Mouse (Mus musculus): ENCODE results near the gene Kdm1a. TPM values are rescaled to one million over a fixed set of nuclear protein-coding genes. Genes with fewer than 3 reads are reported as not detected.
A peak's percentile ranks its signal among the peaks of the same experiment; 100 is the strongest.

Kdm1a gene
- 46.5 and 46.9 TPM in 2 replicates for polyA plus RNA-seq (2015; fragmentation: Nextera tagmentation; extraction: Ambion mirVana)

- H3K9me3 ChIP-seq: no peaks in the 10 kb centered on the region
- under 1% methylated on average over 37 of the region's 45 CpGs for WGBS
Observed at GRCm38 (mm10) chr4:136602568-136602967, at the start of gene Kdm1a. Gene Kdm1a (minus strand): TSS chr4:136602723.

GRCm38 (mm10) chr4:136651882-136652527, 49.5 kb upstream of the Kdm1a start:
- H3K4me3 ChIP-seq: no peak overlapping the region
- no peaks in the 10 kb centered on the region for H3K9me3 ChIP-seq
- H3K9ac ChIP-seq: no peak overlapping the region
- H3K27ac ChIP-seq: no peak overlapping the region
- no peak overlapping the region for H3K4me2 ChIP-seq (replicated peaks)
- ATAC-seq (ENCODE audit: low FRiP score, low read depth): no peak
- H3K36me3 ChIP-seq: peaks cover 36% of the 10 kb centered on the region
- H3K4me1 ChIP-seq: peaks cover 19% of the 10 kb centered on the region
- H3K27me3 ChIP-seq: no peaks in the 10 kb centered on the region
- 74% methylated on average over 13 of the region's 13 CpGs for WGBS

More at GRCm38 (mm10) chr4:136602568-136602967, at the start of gene Kdm1a:
- H3K27me3 ChIP-seq: no peaks in the 10 kb centered on the region
- peak within 1 kb of the TSS; percentile 69 for H3K4me2 ChIP-seq (replicated peaks)
- ATAC-seq (ENCODE audit: low FRiP score, low read depth): peak; percentile 82
- peak within 1 kb of the TSS; percentile 100 for H3K9ac ChIP-seq
- peaks cover 13% of the 10 kb centered on the region for H3K4me1 ChIP-seq
- peak within 1 kb of the TSS; percentile 98 for H3K4me3 ChIP-seq
- no peaks in the 10 kb centered on the region; the same call in 1 of the 2 replicates for H3K36me3 ChIP-seq
- H3K27ac ChIP-seq: peak within 1 kb of the TSS; percentile 91

GRCm38 (mm10) chr4:136651357-136651811, 48.9 kb upstream of the Kdm1a start:
- Histone ChIP-seq H3K27me3 (no peaks in the 10 kb centered on the region), H3K9me3 (no peaks in the 10 kb centered on the region), H3K27ac (no peak overlapping the region), H3K4me2 (replicated peaks) (no peak overlapping the region), H3K36me3 (peaks cover 29% of the 10 kb centered on the region), H3K4me3 (no peak overlapping the region), H3K4me1 (peaks cover 19% of the 10 kb centered on the region), H3K9ac (no peak overlapping the region)
- 56% methylated on average over 3 of the region's 3 CpGs for WGBS
- no peak for ATAC-seq (ENCODE audit: low FRiP score, low read depth)

GRCm38 (mm10) chr4:136650261-136650660, 47.7 kb upstream of the Kdm1a start:
- H3K27ac ChIP-seq: no peak overlapping the region
- no peak overlapping the region for H3K4me3 ChIP-seq
- no peaks in the 10 kb centered on the region for H3K9me3 ChIP-seq
- H3K9ac ChIP-seq: no peak overlapping the region
- ATAC-seq (ENCODE audit: low FRiP score, low read depth): no peak
- 84% methylated on average over 8 of the region's 8 CpGs for WGBS
- H3K36me3 ChIP-seq: peaks cover 18% of the 10 kb centered on the region
- peaks cover 19% of the 10 kb centered on the region for H3K4me1 ChIP-seq
- no peaks in the 10 kb centered on the region for H3K27me3 ChIP-seq
- H3K4me2 ChIP-seq (replicated peaks): no peak overlapping the region

GRCm38 (mm10) chr4:136649480-136650196, 47.1 kb upstream of the Kdm1a start:
- Histone ChIP-seq H3K4me2 (replicated peaks) (peak overlapping the region; percentile 50), H3K36me3 (peaks cover 12% of the 10 kb centered on the region), H3K4me3 (no peak overlapping the region), H3K9me3 (no peaks in the 10 kb centered on the region), H3K4me1 (peaks cover 19% of the 10 kb centered on the region), H3K27ac (no peak overlapping the region), H3K9ac (peak overlapping the region; percentile 25; the same call in 1 of the 2 replicates), H3K27me3 (no peaks in the 10 kb centered on the region)
- peak; percentile 63; the same call in 1 of the 2 replicates for ATAC-seq (ENCODE audit: low FRiP score, low read depth)
- WGBS: 30% methylated on average over 13 of the region's 13 CpGs

GRCm38 (mm10) chr4:136648922-136649479, 46.5 kb upstream of the Kdm1a start:
- no peaks in the 10 kb centered on the region for H3K27me3 ChIP-seq
- H3K36me3 ChIP-seq: 0 out of 2 replicates have a peak, but pooled peaks cover 8% of the 10 kb centered on the region
- H3K4me1 ChIP-seq: peaks cover 19% of the 10 kb centered on the region
- no peak overlapping the region for H3K4me3 ChIP-seq
- peak overlapping the region; percentile 50 for H3K4me2 ChIP-seq (replicated peaks)
- H3K27ac ChIP-seq: no peak overlapping the region
- no peaks in the 10 kb centered on the region for H3K9me3 ChIP-seq
- 16% methylated on average over 11 of the region's 11 CpGs for WGBS
- H3K9ac ChIP-seq: peak overlapping the region; percentile 25; the same call in 1 of the 2 replicates
- no peak; the same call in 1 of the 2 replicates for ATAC-seq (ENCODE audit: low FRiP score, low read depth)

GRCm38 (mm10) chr4:136638890-136639289, 36.4 kb upstream of the Kdm1a start:
- peaks cover 11% of the 10 kb centered on the region; the same call in 1 of the 2 replicates for H3K4me1 ChIP-seq
- H3K9me3 ChIP-seq: peaks cover 8% of the 10 kb centered on the region; the same call in 1 of the 2 replicates
- H3K4me3 ChIP-seq: no peak overlapping the region
- no peak overlapping the region for H3K4me2 ChIP-seq (replicated peaks)
- no peak overlapping the region for H3K27ac ChIP-seq
- peaks cover 52% of the 10 kb centered on the region for H3K27me3 ChIP-seq
- 13% methylated on average over 10 of the region's 10 CpGs for WGBS
- H3K9ac ChIP-seq: no peak overlapping the region
- H3K36me3 ChIP-seq: no peaks in the 10 kb centered on the region
- ATAC-seq (ENCODE audit: low FRiP score, low read depth): no peak

- Histone ChIP-seq H3K27me3 (peaks cover 52% of the 10 kb centered on the region), H3K4me3 (peak overlapping the region; percentile 59), H3K9ac (no peak overlapping the region), H3K4me2 (replicated peaks) (peak overlapping the region; percentile 92), H3K27ac (no peak overlapping the region), H3K9me3 (peaks cover 9% of the 10 kb centered on the region; the same call in 1 of the 2 replicates), H3K36me3 (no peaks in the 10 kb centered on the region), H3K4me1 (peaks cover 11% of the 10 kb centered on the region; the same call in 1 of the 2 replicates)
- WGBS: 32% methylated on average over 7 of the region's 7 CpGs
- no peak for ATAC-seq (ENCODE audit: low FRiP score, low read depth)
Observed at GRCm38 (mm10) chr4:136638230-136638750, 35.8 kb upstream of the Kdm1a start.

- peaks cover 52% of the 10 kb centered on the region for H3K27me3 ChIP-seq
- H3K9me3 ChIP-seq: peaks cover 9% of the 10 kb centered on the region; the same call in 1 of the 2 replicates
- H3K27ac ChIP-seq: no peak overlapping the region
- peaks cover 11% of the 10 kb centered on the region; the same call in 1 of the 2 replicates for H3K4me1 ChIP-seq
- peak; percentile 70 for ATAC-seq (ENCODE audit: low FRiP score, low read depth)
- H3K9ac ChIP-seq: peak overlapping the region; percentile 71
- peak overlapping the region; percentile 92 for H3K4me2 ChIP-seq (replicated peaks)
- H3K4me3 ChIP-seq: peak overlapping the region; percentile 59
- 3% methylated on average over 76 of the region's 76 CpGs for WGBS
- H3K36me3 ChIP-seq: no peaks in the 10 kb centered on the region
Observed at GRCm38 (mm10) chr4:136637563-136638229, 35.2 kb upstream of the Kdm1a start.

- 14% methylated on average over 37 of the region's 37 CpGs for WGBS
- peaks cover 11% of the 10 kb centered on the region; the same call in 1 of the 2 replicates for H3K4me1 ChIP-seq
- no peaks in the 10 kb centered on the region for H3K36me3 ChIP-seq
- H3K27me3 ChIP-seq: peaks cover 52% of the 10 kb centered on the region
- H3K9me3 ChIP-seq: peaks cover 9% of the 10 kb centered on the region; the same call in 1 of the 2 replicates
- peak overlapping the region; percentile 71 for H3K9ac ChIP-seq
- no peak overlapping the region for H3K27ac ChIP-seq
- ATAC-seq (ENCODE audit: low FRiP score, low read depth): peak; percentile 18; the same call in 1 of the 2 replicates
- H3K4me3 ChIP-seq: peak overlapping the region; percentile 59
- H3K4me2 ChIP-seq (replicated peaks): peak overlapping the region; percentile 92
Observed at GRCm38 (mm10) chr4:136636983-136637562, 34.5 kb upstream of the Kdm1a start.

GRCm38 (mm10) chr4:136636511-136636910, 34.0 kb upstream of the Kdm1a start:
- H3K36me3 ChIP-seq: no peaks in the 10 kb centered on the region
- H3K27me3 ChIP-seq: peaks cover 52% of the 10 kb centered on the region
- H3K4me1 ChIP-seq: peaks cover 11% of the 10 kb centered on the region; the same call in 1 of the 2 replicates
- H3K4me3 ChIP-seq: no peak overlapping the region
- H3K27ac ChIP-seq: no peak overlapping the region
- no peak overlapping the region for H3K9ac ChIP-seq
- 55% methylated on average over 5 of the region's 5 CpGs for WGBS
- H3K4me2 ChIP-seq (replicated peaks): no peak overlapping the region
- ATAC-seq (ENCODE audit: low FRiP score, low read depth): no peak
- peaks cover 9% of the 10 kb centered on the region; the same call in 1 of the 2 replicates for H3K9me3 ChIP-seq
